Mouse (Mus musculus) gastrocnemius, postnatal 36 days (tissue): ENCODE measurements around the gene Pcbp1. TPM values are rescaled to one million over a fixed set of nuclear protein-coding genes. Genes with fewer than 3 reads are reported as not detected.

Experiments used
- microRNA-seq, 2 experiments: library from miRNA; unstranded; fragments of <30 nt; microRNA quantifications; one replicate each; pipeline ENCODE4 v1.2.0; 2021
- total RNA-seq, 2 experiments: library from RNA; stranded (reverse); gene quantifications; 2 replicates each; pipeline ENCODE4 v1.2.3; 2021

The Pcbp1 gene
- total RNA-seq, 2 experiments from 2014 or later, result 102 to 112 TPM

Small RNA genes lying within 50 kb of the gene (microRNA-seq; reads per million reads assigned to microRNA genes)
- 0 reads per million in 2 experiments for gene Gm22184

Other genes starting within 250 kb of the Pcbp1 start
- gene Fam136a, start 160.7 kb downstream of the Pcbp1 start, total RNA-seq, result 10 to 100 TPM; 11.9 to 15.1 TPM
- gene Snrpg, start 155.0 kb downstream of the Pcbp1 start, total RNA-seq, result 10 to 100 TPM; 23.0 to 26.7 TPM
- gene Pcyox1, start 129.2 kb downstream of the Pcbp1 start, total RNA-seq, result 10 to 100 TPM; 53.1 to 54.2 TPM
- gene Tia1, start 122.1 kb downstream of the Pcbp1 start, total RNA-seq, result 10 to 100 TPM; 18.9 to 20.1 TPM
- 1 to 10 TPM in 1 of 2 experiments, not detected in 1; 1.2 TPM for gene Gm44790, start 99.7 kb downstream of the Pcbp1 start, total RNA-seq
- gene C87436, start 87.9 kb downstream of the Pcbp1 start, total RNA-seq, result 1 to 10 TPM; 6.1 to 7.8 TPM
- gene Asprv1, start 101.8 kb upstream of the Pcbp1 start, total RNA-seq, result not detected
- 1 to 10 TPM; 2.8 TPM for gene Mxd1, start 142.8 kb upstream of the Pcbp1 start, total RNA-seq
- 10 to 100 TPM; 68.9 to 70.2 TPM for gene Snrnp27, start 158.2 kb upstream of the Pcbp1 start, total RNA-seq
- 1 to 10 TPM; 2.4 to 2.7 TPM for gene Gmcl1, start 207.1 kb upstream of the Pcbp1 start, total RNA-seq